Mouse (Mus musculus) adrenal gland, postnatal 10 days (tissue): ENCODE data around the gene Dpep1. TPM values are rescaled to one million over a fixed set of nuclear protein-coding genes. Genes with fewer than 3 reads are reported as not detected.
"Not testable (repeated sequence)": the region's sequence is repeated elsewhere in the genome, so short reads cannot be mapped to it uniquely, and the experiment has no call there.

Experiments
- DNase-seq: peaks from one replicate; pipeline ENCODE4 v3.0.0; 2021; ENCODE audit warnings: mixed read lengths
- total RNA-seq, 2 experiments: library from RNA; stranded (reverse); gene quantifications; 2 replicates each; pipeline ENCODE4 v1.2.3; 2021

Gene Dpep1
- total RNA-seq, 2 experiments from 2014 or later: 19.1 to 33.3 TPM

GRCm38 (mm10) chr8:123212321-123213117 lies 26.5 kb downstream of the Dpep1 start, which contains the start of the genes Chmp1a and Spata33:
TSS of gene Chmp1a (minus strand) at chr8:123212763.
TSS of gene Spata33 (plus strand) at chr8:123212832.
- DNase-seq: peak; percentile 94

- DNase-seq: no peak
Measured at GRCm38 (mm10) chr8:123213118-123213772, 27.2 kb downstream of the Dpep1 start.

- DNase-seq: no peak
Measured at GRCm38 (mm10) chr8:123215430-123215829, 29.4 kb downstream of the Dpep1 start.

- peak; percentile 51 for DNase-seq
Measured at GRCm38 (mm10) chr8:123220917-123221316, 34.9 kb downstream of the Dpep1 start.

DNA sequence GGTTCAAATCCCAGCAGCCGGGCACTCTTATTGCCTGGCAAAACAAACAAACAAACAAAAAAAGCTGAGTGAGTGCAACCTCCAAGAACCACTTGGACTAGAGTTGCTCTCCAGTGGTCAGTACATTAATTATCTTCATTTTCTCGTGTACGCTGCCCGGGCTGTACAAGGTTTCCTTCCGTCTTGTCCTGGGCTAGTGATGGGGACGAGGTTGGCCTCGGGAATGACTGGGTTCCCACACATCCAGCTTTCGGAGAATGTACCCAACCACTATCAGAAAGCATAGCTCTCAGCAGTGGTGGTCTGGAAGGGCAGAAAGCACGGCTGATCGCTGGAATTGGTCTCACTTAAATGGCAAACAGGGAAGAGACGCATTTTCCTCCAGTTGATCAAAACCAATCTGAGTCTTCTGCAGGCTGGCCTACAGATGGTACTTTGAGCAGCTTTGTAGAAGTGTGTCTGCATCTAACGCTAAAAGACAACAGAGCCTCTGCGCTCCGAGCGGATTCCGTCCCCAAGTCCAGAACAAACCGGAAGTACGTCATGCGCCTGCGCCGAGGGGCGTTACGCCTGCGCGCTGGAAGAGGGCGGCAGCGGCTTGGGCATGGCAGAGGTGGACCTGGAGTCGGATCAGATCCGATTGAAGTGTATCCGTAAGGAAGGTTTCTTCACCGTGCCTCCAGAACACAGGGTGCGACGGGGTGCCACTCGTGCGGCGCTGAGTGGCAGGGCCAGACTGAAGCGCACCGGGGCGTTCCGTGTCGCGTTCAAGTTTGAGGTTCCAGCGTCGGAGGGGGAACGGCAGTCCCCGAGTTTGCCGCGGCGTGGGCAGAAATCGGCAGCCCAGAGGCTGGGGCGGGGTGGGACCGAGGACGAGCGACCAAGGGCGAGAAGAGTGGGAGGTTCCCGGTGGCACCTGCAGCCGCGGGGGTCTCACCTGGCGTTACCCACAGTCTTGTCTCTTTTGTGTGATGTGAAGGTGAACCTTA lies 38.5 kb downstream of the Dpep1 start, which contains the start of gene Cdk10:
TSS of gene Cdk10 (plus strand) at position 565 of the 989 bp plus-strand sequence.
- DNase-seq: peak; percentile 97

GRCm38 (mm10) chr8:123228416-123228815 lies 42.4 kb downstream of the Dpep1 start:
- no peak for DNase-seq

- DNase-seq: not testable (repeated sequence)
Measured at GRCm38 (mm10) chr8:123230326-123230725, 44.3 kb downstream of the Dpep1 start.

DNA sequence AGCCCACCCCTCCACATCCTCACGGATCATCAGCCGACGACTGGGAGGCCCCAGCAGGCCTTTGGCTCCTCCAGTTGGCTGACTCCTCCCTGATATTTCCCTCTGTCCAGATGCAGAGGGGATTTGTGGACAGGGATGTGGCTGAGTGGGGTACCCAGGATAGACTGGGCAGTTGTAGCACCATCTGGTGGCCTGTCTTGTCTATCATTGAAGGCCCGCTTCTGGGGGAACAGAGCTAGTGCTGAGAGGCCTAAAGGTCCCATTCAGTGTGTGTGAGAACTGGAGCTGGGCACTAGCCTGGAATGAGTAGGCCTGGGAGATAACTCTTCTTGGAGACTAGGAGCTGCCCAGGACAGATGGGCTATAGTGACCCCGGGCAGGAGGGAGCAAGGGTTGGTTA lies 45.7 kb downstream of the Dpep1 start:
- DNase-seq: peak; percentile 40

- DNase-seq: no peak
Measured at GRCm38 (mm10) chr8:123232553-123232952, 46.5 kb downstream of the Dpep1 start.

DNA sequence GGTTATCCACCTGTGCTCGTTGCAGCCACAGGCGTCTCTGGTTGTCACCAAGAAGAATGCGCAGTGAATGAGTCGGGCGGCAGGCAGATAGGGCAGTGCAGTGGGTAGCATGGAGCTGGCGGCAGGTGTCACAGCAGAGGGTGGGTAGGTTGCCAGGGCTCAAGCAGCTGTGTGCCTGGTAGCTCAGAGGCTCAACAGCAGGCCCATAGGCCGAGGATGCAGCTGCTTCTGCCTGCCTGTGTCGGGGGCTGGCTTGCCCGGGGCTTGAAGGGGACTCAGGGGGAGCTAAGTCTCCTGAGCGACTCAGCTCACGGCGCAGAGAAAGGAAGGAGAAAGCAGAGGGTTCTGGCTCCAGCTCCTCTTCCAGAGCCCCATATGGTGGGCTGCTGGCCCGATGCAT lies 47.3 kb downstream of the Dpep1 start:
- DNase-seq: no peak

DNA sequence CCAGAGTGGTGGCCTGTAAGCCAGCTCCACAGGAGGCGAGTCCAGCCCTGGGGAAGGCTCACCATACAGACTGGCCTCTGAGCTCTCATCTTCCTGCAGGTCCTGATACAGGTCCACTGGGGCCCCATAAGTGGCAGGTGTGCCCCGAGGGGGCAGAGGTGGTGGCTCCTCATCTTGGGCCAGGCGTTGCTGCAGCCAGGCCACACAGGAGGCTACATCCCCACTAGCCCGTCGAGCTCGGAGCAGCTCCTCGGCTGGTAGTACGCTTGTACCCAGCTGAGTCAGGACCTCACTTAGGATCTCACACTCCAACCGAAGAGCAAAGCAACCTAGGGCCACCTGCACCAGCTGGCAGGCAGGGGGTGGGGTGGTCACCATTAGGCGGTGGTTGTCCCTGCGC lies 47.7 kb downstream of the Dpep1 start:
- no peak for DNase-seq

DNA sequence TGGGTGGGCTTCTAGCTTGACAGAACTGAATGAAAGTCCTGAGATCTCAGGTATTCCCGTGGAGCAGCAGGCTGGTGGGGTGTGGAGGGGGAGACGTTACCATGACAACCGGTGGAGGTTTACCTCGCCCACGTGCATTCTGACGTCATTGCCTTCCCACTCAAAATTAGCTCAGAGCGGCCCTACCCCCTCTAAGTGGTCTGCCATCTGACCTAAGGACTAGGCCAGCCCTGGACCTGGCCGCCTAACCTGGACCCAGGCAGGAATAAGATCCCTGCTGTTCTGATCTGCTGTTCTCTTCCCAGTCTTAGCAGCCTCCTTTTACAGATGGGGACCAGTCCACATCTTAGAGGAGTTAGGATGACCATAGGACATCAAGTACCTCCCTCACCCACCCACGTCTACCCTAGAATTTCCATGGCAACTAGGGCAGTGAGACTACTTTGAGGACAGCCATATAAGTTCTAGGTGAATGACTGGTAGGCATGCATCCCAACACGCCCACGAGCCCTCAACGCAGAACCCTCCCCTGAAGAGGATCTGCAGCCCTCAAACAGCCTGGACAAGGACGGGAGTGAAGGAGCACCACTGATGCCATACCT lies 49.0 kb downstream of the Dpep1 start:
- DNase-seq: no peak

DNA sequence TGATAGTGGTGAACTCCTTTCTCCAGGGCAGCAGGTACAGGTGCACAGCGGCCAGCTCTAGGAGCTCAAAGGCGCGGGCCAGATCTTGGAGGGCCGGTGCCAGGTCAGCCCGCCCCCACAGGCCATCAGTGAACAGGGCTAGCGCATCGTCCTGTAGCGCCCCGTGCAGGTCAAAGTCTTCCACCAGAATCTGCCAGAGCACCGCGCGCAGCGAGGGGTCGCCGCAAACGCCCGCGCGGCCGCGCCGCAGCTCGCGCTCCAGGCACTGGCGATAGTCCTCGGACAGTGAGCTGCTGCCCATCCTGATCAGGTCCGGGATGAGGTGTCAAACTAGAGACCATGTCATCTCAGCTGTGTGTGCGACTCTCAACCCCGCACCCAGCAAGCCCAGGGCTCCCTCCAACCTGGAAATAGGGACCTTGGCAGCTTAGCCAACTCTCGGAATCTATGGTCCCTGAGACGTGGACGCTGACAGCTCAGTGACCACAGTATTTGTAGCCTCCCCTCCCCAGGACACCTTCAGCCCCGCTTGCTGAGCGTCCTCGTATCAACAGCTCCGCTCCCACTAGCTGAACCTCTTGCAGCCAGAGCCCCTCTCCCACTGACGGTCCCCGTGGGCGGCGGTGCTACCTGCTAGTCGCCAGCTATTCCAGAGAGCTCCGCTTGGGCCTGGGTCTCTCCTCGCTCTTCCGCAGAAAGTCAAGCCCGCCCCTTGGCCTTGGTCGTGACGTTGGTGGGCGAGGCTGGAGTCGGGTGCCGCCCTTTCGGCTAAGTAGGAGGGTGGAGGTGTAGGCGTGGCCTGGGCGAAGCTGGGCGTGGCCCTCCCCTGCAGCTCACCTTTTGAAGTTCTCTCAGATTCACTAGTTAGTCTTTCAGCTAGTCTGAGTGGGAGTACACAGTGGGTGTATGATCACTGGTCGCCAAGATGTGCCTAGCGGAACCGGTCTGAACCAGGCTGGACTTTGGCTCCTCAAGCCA lies 49.8 kb downstream of the Dpep1 start, which contains the start of gene Spata2l:
TSS of gene Spata2l (minus strand) at position 714 of the 978 bp plus-strand sequence.
- DNase-seq: peak; percentile 94

- DNase-seq: peak; percentile 38
Measured at GRCm38 (mm10) chr8:123239398-123239797, 53.4 kb downstream of the Dpep1 start.

DNA sequence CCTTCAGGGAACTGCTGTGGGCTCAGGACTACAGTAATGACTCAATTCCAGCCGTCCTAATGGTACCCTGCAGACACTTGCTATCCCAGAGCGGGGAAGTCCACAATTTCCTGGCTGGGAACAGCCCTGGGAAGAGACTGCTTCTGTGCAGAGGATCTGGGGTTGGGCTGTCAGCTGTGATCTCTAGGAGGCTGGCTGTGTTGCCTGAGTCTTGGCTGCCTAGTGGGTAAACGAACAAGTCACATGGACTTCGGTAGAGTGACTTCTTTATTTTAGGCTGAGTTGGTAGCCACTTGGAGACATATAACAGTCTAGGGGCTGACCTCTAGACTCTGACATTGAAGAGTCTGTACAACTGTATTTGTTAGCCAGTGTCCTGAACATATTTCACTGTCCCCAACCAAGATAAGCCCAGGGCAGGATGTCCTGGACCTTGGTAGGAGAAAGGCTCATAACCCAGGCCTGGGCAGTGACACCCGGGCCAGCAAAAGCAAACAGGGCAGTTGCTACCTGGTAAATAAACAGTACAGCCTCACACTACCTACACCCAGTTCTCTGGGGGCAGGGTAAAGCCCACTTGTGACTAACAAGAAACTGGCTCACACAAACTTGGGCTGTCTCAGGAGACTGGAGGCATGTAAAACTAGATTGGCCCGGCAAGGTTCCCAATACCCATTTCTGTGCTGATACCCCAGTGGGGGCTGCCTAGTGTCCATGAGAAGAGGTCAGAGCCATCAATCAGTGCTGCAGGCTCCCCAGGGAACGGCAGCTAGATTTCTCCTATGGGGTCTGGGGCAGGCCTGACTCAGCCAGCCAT lies 56.3 kb downstream of the Dpep1 start:
- no peak for DNase-seq

DNA sequence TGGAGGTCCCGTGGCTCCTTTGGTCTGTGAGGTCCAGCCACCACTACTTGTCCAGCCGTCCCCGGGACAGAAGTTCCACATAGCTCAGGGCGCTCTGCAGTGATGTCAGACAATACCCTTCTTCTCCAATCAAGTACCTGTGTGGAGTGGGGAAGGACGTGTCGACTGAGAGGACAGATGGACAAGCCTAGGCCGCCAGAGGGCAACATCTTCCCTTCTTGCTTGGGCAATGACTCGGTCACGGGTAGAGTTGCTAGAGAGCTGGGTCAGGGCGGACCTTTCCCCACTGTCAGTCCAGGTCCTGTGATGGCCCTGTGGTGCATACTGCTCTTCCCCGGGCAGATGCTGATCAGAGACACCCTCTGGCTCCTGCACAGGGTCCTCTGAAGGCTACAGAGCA lies 57.0 kb downstream of the Dpep1 start:
- DNase-seq: no peak

GRCm38 (mm10) chr8:123244382-123244781 lies 58.3 kb downstream of the Dpep1 start:
- no peak for DNase-seq

GRCm38 (mm10) chr8:123245543-123245942 lies 59.5 kb downstream of the Dpep1 start:
- no peak for DNase-seq

DNA sequence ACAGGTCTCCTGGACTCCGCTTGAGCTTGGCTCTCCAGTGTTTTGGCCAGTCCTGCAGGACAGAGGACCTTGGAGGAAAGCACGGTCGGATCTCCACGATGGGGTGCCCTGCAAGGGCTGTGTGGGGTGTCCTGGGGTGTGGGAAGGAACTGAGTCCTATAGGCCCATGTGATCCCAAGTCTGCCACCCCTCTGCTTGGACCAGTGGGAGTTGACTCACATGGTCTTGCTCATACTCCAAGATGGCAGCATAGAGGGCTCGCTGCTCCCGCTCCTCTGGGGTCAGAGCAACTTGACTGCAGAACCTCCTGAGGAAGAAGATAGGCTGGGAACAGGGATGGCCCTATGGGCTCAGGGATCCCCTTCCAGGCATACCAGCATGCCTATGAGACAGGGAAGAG lies 61.7 kb downstream of the Dpep1 start:
- no peak for DNase-seq

DNA sequence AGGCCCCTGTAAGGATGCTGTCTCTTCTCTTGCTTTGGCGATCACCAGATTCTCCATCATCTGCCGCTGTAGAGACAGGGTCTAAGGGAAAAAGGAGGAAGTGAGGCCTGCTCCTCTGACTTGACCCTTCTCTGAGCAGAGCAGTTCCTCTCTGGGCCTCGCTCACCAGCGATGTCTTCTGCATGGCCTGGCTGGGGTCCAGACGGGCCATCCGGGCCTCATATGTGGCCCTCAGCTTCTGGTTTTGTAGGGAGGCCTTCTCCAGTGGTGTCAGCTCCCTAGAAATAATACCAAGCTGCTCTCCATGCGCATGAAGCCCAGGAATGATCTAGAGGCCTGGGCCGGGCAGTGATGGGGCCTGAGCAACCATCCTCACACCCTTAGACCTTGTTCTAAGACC lies 62.6 kb downstream of the Dpep1 start:
- DNase-seq: no peak
